Mouse (Mus musculus): ENCODE results near the gene Macrod2. TPM values are rescaled to one million over a fixed set of nuclear protein-coding genes. Genes with fewer than 3 reads are reported as not detected.

The Macrod2 gene
- 31.7 and 34.8 TPM in 2 replicates for polyA plus RNA-seq (2015; fragmentation: Nextera tagmentation; extraction: Ambion mirVana)

DNA sequence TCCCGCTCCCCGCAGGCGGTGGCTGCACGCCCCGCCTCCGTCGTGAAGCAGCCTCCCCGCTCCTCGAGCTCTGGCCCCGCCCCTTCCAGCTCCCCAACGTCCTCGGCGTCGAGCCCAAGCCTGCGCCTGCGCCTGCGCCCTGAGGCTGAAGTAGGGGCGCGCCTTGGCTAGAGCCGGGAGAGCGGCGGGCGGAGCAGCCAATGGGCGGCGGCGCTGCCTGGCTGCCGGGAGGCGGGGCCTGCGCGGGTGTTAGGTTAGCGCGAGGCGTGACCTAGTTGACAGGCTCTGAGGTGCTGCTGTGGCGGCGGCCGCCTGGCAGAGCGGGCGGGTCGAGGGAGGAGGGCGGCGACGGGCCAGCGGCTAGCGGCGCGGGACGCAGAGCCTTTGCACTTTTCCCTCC, at the start of gene Macrod2:
Gene Macrod2, plus strand, starts transcription at position 131 of the 400 bp plus-strand sequence.
- Histone ChIP-seq H3K9ac (peak within 1 kb of the TSS; percentile 66), H3K9me3 (replicated peaks) (no peaks in the 10 kb centered on the region), H3K36me3 (no peaks in the 10 kb centered on the region), H3K27me3 (0 out of 2 replicates have a peak, but pooled peaks cover 10% of the 10 kb centered on the region), H3K4me2 (peak within 1 kb of the TSS; percentile 90), H3K4me3 (replicated peaks) (peak within 1 kb of the TSS; percentile 88), H3K4me1 (peaks cover 8% of the 10 kb centered on the region), H3K27ac (0 out of 2 replicates have a peak within 1 kb of the TSS, but pooled peaks have one; percentile 45)
- ATAC-seq (replicated peaks; ENCODE audit: low FRiP score): peak; percentile 99
- WGBS: under 1% methylated on average over 29 of the region's 47 CpGs

DNA sequence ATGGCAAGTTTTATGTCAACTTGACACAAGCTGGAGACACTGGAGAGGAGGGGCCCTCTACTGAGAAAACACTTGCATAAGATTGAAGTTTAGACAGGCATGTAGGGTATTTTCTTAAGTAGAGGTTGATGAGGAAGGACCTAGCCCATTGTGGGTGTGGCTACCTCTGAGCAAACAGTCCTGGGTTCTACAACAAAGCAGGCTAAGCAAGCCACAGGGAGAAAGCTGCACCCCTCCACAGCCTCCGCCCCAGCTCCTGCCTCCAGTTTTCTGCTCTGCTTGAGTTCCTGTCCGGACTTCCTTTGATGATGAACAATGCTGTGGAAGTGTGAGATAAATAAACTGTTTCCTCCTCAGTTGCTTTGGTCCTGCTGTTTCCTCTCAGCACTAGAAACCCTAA, 35.2 kb upstream of the Macrod2 start:
- no peak overlapping the region for H3K9ac ChIP-seq
- no peaks in the 10 kb centered on the region for H3K36me3 ChIP-seq
- peak; percentile 71 for ATAC-seq (replicated peaks; ENCODE audit: low FRiP score)
- H3K4me3 ChIP-seq (replicated peaks): no peak overlapping the region
- H3K9me3 ChIP-seq (replicated peaks): no peaks in the 10 kb centered on the region
- H3K27me3 ChIP-seq: no peaks in the 10 kb centered on the region
- no peaks in the 10 kb centered on the region for H3K4me1 ChIP-seq
- no peak overlapping the region for H3K27ac ChIP-seq
- no peak overlapping the region for H3K4me2 ChIP-seq
- 35% methylated on average over 2 of the region's 2 CpGs for WGBS

GRCm38 (mm10) chr2:140364804-140365203, 30.3 kb upstream of the Macrod2 start:
- no peaks in the 10 kb centered on the region for H3K4me1 ChIP-seq
- no peaks in the 10 kb centered on the region for H3K27me3 ChIP-seq
- H3K27ac ChIP-seq: no peak overlapping the region
- 77% methylated on average over 1 of the region's 1 CpGs for WGBS
- ATAC-seq (replicated peaks; ENCODE audit: low FRiP score): no peak
- no peaks in the 10 kb centered on the region for H3K9me3 ChIP-seq (replicated peaks)
- no peaks in the 10 kb centered on the region for H3K36me3 ChIP-seq
- H3K9ac ChIP-seq: no peak overlapping the region
- H3K4me2 ChIP-seq: no peak overlapping the region
- no peak overlapping the region for H3K4me3 ChIP-seq (replicated peaks)

DNA sequence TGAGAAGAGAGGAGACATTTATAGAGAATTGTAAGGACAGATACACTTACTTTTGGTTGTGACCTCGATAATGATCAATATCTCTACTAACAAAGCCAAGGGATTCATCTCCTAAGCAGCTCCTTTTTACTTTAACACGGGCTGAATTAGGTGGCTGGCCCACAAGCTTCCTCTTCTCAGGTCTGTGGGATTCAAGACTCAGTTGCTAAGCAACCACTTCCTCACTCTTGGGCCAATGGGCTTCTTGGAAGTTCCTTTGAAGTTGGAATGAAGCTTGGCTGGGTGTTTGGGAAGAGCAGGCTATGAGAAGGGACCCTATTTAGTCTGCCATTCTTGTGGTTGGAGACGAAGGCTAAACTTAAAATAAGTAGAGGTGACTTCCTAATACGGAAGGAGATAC, 5.6 kb upstream of the Macrod2 start, which contains the start of gene Sel1l2:
Gene Sel1l2, minus strand, starts transcription at position 182 of the 400 bp plus-strand sequence.
- ATAC-seq (replicated peaks; ENCODE audit: low FRiP score): no peak
- no peak within 1 kb of the TSS for H3K4me2 ChIP-seq
- no peaks in the 10 kb centered on the region for H3K27me3 ChIP-seq
- no peak within 1 kb of the TSS for H3K27ac ChIP-seq
- H3K4me1 ChIP-seq: peaks cover under 1% of the 10 kb centered on the region; the same call in 1 of the 2 replicates
- no peaks in the 10 kb centered on the region for H3K9me3 ChIP-seq (replicated peaks)
- no peak within 1 kb of the TSS for H3K4me3 ChIP-seq (replicated peaks)
- H3K36me3 ChIP-seq: no peaks in the 10 kb centered on the region
- WGBS: 29% methylated on average over 4 of the region's 4 CpGs
- H3K9ac ChIP-seq: no peak within 1 kb of the TSS

GRCm38 (mm10) chr2:140395744-140396231, 679 bp downstream of the Macrod2 start:
- Histone ChIP-seq H3K36me3 (no peaks in the 10 kb centered on the region), H3K9me3 (replicated peaks) (no peaks in the 10 kb centered on the region), H3K27me3 (0 out of 2 replicates have a peak, but pooled peaks cover 10% of the 10 kb centered on the region), H3K9ac (peak overlapping the region; percentile 66), H3K4me3 (replicated peaks) (peak overlapping the region; percentile 88), H3K4me2 (peak overlapping the region; percentile 90), H3K27ac (no peak overlapping the region), H3K4me1 (peaks cover 8% of the 10 kb centered on the region)
- peak; percentile 71 for ATAC-seq (replicated peaks; ENCODE audit: low FRiP score)
- under 1% methylated on average over 40 of the region's 58 CpGs for WGBS

DNA sequence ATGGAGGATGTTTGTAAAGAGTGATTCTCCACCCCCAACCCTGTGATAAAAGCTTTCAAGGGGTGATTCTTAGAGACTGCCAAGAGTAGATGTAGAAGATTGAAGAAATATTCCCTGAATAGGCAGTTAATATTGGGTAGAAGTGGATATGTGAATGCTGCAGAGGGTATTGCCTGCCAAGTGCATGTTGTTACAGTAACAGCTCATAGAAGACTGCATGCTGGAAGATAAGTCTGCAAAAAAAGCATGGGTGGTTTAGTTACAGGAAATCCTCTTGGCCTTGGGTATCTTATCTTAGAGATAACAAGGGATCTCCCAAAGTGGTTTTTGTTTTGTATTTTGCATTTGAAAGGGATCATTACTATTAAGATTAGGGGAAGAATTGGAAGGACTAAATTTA, 30.7 kb downstream of the Macrod2 start:
- H3K9me3 ChIP-seq (replicated peaks): no peaks in the 10 kb centered on the region
- no peaks in the 10 kb centered on the region for H3K4me1 ChIP-seq
- no peak overlapping the region for H3K4me2 ChIP-seq
- H3K36me3 ChIP-seq: no peaks in the 10 kb centered on the region
- ATAC-seq (replicated peaks; ENCODE audit: low FRiP score): no peak
- no peak overlapping the region for H3K9ac ChIP-seq
- no peak overlapping the region for H3K27ac ChIP-seq
- no peaks in the 10 kb centered on the region for H3K27me3 ChIP-seq
- no peak overlapping the region for H3K4me3 ChIP-seq (replicated peaks)

DNA sequence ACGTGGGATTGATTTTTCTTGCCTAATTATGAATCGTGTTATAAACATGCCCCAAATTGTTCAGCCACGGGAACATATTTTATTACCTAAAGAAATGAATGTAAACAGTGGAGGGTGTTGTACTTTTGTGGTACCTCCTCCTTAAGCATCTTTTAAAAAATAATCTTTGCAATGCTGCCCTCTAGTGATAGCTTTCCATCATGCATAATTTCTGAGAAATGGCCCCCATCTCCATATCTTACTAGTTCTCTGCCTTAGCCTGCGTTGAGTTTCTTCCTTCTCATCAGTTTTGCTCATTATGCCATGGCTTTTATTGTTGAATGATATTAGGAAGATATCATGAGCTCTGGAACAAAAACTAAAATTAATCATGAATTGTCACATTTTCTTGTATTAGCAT, 32.2 kb downstream of the Macrod2 start:
- Histone ChIP-seq H3K27ac (no peak overlapping the region), H3K4me1 (no peaks in the 10 kb centered on the region), H3K27me3 (no peaks in the 10 kb centered on the region), H3K9me3 (replicated peaks) (no peaks in the 10 kb centered on the region), H3K4me3 (replicated peaks) (no peak overlapping the region), H3K4me2 (no peak overlapping the region), H3K9ac (no peak overlapping the region), H3K36me3 (no peaks in the 10 kb centered on the region)
- WGBS: 16% methylated on average over 4 of the region's 4 CpGs
- ATAC-seq (replicated peaks; ENCODE audit: low FRiP score): 0 out of 2 replicates have a peak, but pooled peaks have one; percentile 40

GRCm38 (mm10) chr2:140439081-140439480, 44.0 kb downstream of the Macrod2 start:
- H3K4me3 ChIP-seq (replicated peaks): no peak overlapping the region
- ATAC-seq (replicated peaks; ENCODE audit: low FRiP score): no peak
- no peaks in the 10 kb centered on the region for H3K36me3 ChIP-seq
- H3K4me2 ChIP-seq: no peak overlapping the region
- H3K9me3 ChIP-seq (replicated peaks): no peaks in the 10 kb centered on the region
- H3K4me1 ChIP-seq: no peaks in the 10 kb centered on the region
- H3K27me3 ChIP-seq: no peaks in the 10 kb centered on the region
- no peak overlapping the region for H3K9ac ChIP-seq
- H3K27ac ChIP-seq: no peak overlapping the region
- WGBS: 79% methylated on average over 4 of the region's 4 CpGs

- Histone ChIP-seq H3K4me1 (no peaks in the 10 kb centered on the region), H3K4me3 (replicated peaks) (no peak overlapping the region), H3K27ac (no peak overlapping the region), H3K9ac (no peak overlapping the region), H3K27me3 (no peaks in the 10 kb centered on the region), H3K36me3 (no peaks in the 10 kb centered on the region), H3K9me3 (replicated peaks) (no peaks in the 10 kb centered on the region), H3K4me2 (no peak overlapping the region)
- no peak for ATAC-seq (replicated peaks; ENCODE audit: low FRiP score)
- WGBS: 82% methylated on average over 2 of the region's 2 CpGs
Observed at GRCm38 (mm10) chr2:140448636-140449035, 53.5 kb downstream of the Macrod2 start.

DNA sequence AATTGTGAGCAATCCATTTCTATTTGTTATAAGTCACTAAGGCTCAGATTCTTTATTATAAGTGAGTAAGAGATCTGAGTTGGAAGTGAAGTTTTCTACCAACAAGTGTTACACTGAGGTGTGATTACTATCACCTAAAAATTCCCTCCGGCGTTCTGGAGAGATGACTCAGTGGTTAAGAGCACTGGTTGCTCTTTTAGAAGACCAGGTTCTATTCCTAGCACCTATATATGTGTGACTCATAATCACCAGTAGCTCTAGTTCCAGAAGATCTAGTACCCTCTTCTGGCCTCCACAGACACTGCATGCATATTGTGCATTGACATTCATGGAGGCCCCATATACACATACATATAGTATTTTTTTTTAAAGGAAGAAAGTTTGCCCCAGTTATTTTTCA, 80.7 kb downstream of the Macrod2 start:
- no peaks in the 10 kb centered on the region for H3K36me3 ChIP-seq
- 67% methylated on average over 2 of the region's 2 CpGs for WGBS
- ATAC-seq (replicated peaks; ENCODE audit: low FRiP score): no peak

DNA sequence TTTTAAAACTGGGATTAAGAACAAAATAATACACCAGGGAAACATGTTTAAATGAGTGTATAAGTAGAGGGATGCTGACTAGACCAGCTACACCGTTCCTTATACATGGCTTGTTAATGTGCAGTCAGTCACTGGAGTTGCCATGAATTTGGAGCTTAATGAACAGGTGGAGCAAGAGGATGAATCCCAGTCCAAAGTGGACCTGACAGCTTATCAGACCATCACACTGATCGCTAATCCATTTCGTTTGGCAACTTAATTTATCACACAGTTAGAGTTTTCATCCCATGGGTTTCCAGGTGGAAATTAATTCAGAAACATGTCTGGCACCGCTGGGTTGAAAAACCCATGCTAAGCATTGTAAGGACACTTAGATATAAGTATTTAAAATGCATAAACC, 81.8 kb downstream of the Macrod2 start:
- Histone ChIP-seq H3K4me2 (no peak overlapping the region), H3K9me3 (replicated peaks) (no peaks in the 10 kb centered on the region), H3K27ac (no peak overlapping the region), H3K4me1 (no peaks in the 10 kb centered on the region), H3K36me3 (no peaks in the 10 kb centered on the region), H3K4me3 (replicated peaks) (no peak overlapping the region), H3K27me3 (no peaks in the 10 kb centered on the region), H3K9ac (no peak overlapping the region)
- no peak for ATAC-seq (replicated peaks; ENCODE audit: low FRiP score)
- 77% methylated on average over 4 of the region's 4 CpGs for WGBS

More for the DNA sequence above, 80.7 kb downstream of the Macrod2 start:
- H3K4me3 ChIP-seq (replicated peaks): no peak overlapping the region
- H3K4me1 ChIP-seq: no peaks in the 10 kb centered on the region
- no peak overlapping the region for H3K4me2 ChIP-seq
- H3K27me3 ChIP-seq: no peaks in the 10 kb centered on the region
- H3K9me3 ChIP-seq (replicated peaks): no peaks in the 10 kb centered on the region
- no peak overlapping the region for H3K9ac ChIP-seq
- no peak overlapping the region for H3K27ac ChIP-seq

DNA sequence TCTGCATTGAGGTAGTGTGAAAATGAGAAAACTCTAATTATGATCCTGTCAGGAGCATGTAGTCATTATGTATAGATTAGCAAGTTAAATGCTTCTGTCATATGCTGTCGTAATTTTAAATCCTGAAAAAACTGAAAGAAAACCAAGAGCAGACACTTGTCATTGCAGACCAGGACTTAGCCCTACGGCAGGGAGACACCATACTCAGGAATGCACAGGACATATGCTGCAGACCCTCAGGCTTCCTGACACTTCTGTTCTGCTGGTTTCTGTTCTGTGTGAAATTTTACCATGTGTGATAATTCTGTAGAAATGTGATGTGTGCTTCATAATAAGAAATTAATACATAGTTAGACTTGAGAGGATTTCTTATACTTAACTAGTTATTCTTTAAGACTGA, 87.5 kb downstream of the Macrod2 start:
- WGBS: 84% methylated on average over 2 of the region's 2 CpGs
- ATAC-seq (replicated peaks; ENCODE audit: low FRiP score): no peak
- Histone ChIP-seq H3K4me1 (no peaks in the 10 kb centered on the region), H3K9me3 (replicated peaks) (no peaks in the 10 kb centered on the region), H3K4me2 (no peak overlapping the region), H3K9ac (no peak overlapping the region), H3K27ac (no peak overlapping the region), H3K4me3 (replicated peaks) (no peak overlapping the region), H3K27me3 (no peaks in the 10 kb centered on the region), H3K36me3 (no peaks in the 10 kb centered on the region)

DNA sequence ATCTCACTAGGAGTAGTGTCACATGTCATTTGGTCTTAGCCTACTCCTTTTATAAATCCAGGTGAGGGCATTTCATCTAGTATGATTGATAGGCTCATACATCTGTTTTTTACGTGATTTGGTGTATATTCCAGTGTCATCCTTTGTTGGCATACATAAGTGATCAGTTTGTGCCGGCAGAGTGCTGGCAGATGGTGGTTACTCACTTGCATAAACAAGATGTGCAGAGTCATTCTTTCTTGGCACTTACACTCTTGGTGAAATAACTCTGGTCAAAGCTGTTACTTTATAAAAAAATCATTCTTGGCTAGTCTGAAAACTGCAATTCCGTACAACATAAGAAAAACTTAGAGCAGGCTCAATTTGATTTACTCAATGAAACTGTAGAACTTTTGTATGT, 102.6 kb downstream of the Macrod2 start:
- Histone ChIP-seq H3K9ac (no peak overlapping the region), H3K27me3 (no peaks in the 10 kb centered on the region), H3K36me3 (no peaks in the 10 kb centered on the region), H3K9me3 (replicated peaks) (no peaks in the 10 kb centered on the region), H3K4me1 (no peaks in the 10 kb centered on the region), H3K4me2 (no peak overlapping the region), H3K4me3 (replicated peaks) (no peak overlapping the region), H3K27ac (no peak overlapping the region)
- WGBS: 79% methylated on average over 3 of the region's 3 CpGs
- no peak for ATAC-seq (replicated peaks; ENCODE audit: low FRiP score)

Measured in kidney, embryonic 15.5 days (tissue).